Mouse (Mus musculus) frontal cortex, postnatal 14 days (tissue): ENCODE results near the gene Tmco2.
"Not testable (repeated sequence)": the region's sequence is repeated elsewhere in the genome, so short reads cannot be mapped to it uniquely, and the experiment has no call there.

Source experiments
- DNase-seq, 2 experiments: peaks; one replicate each; pipeline ENCODE4 v3.0.0; 2022; ENCODE audit warnings: low spot score in 2 of 2

Tmco2 gene

GRCm38 (mm10) chr4:121109126-121109525, at the start of gene Tmco2:
Gene Tmco2, minus strand, starts transcription at chr4:121109226.
- no peak for DNase-seq

- DNase-seq, result peak; percentile 36 to 42
Observed at GRCm38 (mm10) chr4:121103304-121103703, 5.7 kb downstream of the Tmco2 start.

- peak; percentile 76 to 83 for DNase-seq
Observed at GRCm38 (mm10) chr4:121097650-121098378, 11.2 kb downstream of the Tmco2 start, which contains the start of gene Zmpste24. Gene Zmpste24, minus strand, starts transcription at chr4:121098241.

DNA sequence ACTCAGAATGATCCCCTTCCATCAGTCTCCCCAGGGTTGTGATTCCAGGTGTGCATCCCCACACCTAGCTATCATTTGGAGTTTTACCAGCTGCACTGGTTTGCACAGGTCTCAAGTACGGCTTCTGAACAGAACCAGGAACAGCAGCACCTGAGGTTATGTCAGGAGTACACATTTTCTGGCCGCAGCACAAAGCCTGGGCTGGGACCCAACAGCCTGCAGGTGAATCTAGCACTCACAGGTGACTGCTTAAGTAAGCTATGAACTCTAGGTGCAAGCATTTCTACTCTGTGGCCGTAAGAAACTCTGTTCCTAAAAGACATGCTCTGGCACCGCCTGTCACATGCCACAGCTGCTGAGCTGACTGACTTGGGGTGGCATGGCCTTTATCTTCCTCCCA, 18.8 kb downstream of the Tmco2 start:
- no peak for DNase-seq

GRCm38 (mm10) chr4:121088696-121089095, 20.3 kb downstream of the Tmco2 start:
- no peak for DNase-seq

DNA sequence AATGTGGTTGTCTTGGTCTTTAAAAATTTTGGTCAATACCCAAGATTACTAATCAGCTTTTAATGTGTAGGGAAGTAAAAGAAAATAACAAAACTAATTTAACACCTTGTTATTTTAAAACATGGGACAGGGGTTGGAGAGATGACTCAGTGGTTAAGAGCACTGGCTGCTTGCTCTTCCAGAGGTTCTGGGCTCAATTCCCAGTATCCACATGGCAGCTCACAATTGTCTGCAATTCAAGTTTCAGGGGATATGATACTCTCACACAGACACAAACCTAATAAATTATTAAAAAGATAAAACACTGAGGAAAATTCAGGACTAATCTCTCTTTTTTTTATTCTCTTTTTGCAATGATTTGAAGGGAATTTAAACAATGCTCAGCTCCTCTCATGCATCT, 24.5 kb downstream of the Tmco2 start:
- DNase-seq, result no peak

- no peak for DNase-seq
Observed at GRCm38 (mm10) chr4:121080395-121080794, 28.6 kb downstream of the Tmco2 start.

- DNase-seq, result no peak
Observed at GRCm38 (mm10) chr4:121077915-121078646, 30.9 kb downstream of the Tmco2 start.

- no peak for DNase-seq
Observed at GRCm38 (mm10) chr4:121074250-121074649, 34.8 kb downstream of the Tmco2 start.

- no peak for DNase-seq
Observed at GRCm38 (mm10) chr4:121065336-121065735, 43.7 kb downstream of the Tmco2 start.

DNA sequence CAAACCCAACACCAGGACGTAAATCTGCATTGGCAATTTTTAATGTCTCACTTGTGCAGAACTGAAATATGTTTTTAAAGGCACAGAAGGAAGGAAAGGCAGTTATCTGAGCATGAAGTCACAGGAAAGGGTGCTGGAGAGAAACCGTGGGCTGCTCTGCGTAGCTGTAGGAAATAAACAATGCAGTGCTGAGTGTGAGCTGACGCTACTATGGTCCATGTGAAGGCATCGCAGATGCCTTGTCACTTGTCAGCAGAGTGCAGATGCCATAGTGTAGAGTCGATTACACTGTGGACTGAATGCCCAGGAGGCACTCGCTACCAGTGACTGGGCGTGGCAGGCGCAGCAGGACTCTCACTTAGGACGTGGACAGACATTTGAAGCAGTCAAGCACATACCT, 49.8 kb downstream of the Tmco2 start:
- not testable (repeated sequence) for DNase-seq

GRCm38 (mm10) chr4:121057032-121057431, 52.0 kb downstream of the Tmco2 start:
- DNase-seq, result no peak

DNA sequence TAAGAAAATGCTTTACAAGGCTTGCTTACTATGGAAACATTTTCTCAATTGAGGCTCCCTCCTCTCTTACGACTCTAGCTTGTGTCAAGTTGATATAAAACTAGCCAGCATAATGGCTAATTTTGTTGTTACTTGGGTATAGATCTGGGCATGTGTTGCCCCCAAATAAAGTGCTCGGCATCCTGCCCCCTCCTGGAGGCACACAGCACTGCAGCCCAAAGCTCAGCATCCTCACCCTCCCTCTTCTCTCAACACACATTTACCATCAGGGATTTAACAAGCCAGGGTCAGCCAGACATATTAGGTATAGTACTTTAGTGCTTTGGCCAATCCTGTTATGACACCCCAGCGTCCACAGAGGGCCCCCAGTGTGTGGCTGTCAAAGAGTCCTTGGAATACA, 52.7 kb downstream of the Tmco2 start:
- no peak for DNase-seq
